Mouse (Mus musculus): ENCODE data around the gene Coa3. TPM values are rescaled to one million over a fixed set of nuclear protein-coding genes. Genes with fewer than 3 reads are reported as not detected.

Gene Coa3
- 153 and 181 TPM in 2 replicates for polyA plus RNA-seq (2012; rRNA removed)

DNA sequence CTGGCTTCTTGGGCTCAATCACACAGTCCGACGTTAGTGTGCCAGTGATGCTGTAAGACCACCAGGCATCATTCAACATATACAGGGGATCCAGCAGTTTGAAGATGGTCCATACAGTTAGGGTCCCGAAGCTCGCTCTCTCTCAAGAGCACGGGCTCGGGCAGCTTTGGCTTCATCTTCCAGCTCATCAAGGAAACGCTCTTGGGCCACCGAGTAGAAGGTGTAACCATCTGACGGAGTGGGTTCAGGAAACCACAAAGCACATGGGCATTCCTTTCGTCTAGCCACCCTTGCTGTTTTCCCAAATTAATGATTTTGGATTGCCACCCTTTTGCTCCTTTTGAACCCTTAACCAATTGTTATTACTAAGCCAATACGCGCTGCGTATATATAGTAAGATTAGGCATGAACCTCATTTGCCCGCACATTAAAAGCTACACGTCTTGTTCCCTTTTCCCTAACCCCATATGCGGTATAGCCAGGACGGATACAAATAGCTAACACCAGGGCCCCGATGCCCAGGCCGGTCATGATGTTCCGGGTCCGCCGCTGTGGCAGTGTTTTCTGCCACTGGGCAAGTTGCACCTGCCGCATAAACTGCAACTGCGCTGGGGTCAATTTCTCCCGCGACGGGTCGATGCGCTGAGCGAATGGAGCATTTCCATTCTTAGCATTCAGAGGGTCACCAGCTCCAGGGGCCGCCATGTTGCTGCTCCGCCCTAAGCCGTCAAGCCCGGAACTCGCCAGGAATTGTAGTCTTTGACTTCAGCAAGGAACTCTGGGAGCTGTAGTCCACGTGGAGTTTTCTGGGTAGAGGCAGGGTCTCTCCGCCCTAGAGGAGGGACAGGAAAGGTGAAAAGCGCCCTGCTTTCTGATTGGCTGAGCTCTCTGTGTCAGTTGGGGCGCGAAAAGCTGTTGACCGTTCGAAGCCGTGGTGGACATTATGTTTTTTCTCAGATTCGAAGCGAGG lies at the start of gene Coa3, which contains the start of gene Cntd1:
TSS of gene Coa3 (minus strand) at position 892 of the 970 bp plus-strand sequence.
TSS of gene Cntd1 (plus strand) at position 790 of the 970 bp plus-strand sequence.

DNA sequence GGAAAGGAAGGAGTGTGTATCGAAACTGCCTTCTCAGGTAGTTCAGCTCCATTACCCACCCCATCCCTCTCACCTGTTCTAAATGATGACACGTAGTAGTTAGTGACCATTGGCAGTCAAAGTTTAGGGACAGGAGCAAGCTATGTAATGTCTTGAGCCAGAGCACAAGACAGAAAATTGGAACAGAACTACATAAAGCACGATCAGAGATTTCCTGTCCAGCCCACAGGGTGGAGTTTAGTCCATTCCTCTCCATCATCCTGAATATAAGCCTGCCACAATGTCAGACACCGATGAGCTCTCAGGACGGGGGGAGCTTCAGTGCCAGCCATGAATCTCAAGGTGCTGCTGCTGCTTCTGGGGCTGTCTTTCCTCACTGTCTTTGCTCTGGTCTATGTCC lies 45.8 kb upstream of the Coa3 start, which contains the start of gene Aoc2:
TSS of gene Aoc2 (plus strand) at position 301 of the 400 bp plus-strand sequence.

DNA sequence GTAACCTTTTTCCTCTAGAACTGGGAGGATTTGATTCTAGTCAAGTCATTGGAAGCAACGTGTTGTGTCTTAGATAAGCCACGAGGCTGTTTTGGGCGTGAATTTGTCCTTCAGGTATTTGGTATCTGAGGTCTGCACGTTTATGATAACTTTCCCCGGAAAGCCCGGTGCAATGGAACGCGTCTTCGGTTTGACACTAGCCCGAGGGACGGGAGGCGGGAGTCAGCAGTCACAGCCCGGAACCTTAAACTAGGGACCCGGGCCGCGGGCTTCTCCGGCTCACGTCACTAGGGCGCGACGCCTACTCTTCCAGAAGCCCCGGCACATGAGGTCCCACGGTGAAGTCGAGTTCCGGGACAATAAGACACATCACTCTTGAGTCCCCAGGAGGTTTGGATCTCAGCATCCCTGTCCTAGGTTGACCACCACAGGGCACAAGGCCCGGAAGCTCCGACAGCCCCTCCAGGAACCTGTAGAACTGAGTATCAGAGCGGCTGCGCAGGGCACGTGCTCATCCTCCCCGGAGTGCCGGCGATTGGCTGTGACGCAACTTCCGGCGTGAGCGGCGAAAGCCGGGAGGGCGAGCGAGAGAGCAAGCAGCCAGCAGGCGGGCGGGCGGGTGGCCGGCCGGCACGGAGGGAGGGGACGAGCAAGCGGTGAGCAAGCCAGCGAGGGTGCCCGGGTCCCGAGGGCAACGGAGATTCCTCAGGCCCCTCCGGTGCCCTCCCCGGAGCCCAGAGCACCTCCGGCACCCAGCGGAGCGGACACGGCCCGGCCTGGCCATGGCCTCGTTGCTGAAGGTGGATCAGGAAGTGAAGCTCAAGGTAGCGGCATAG lies 37.0 kb upstream of the Coa3 start, which contains the start of gene Psme3:
TSS of gene Psme3 (plus strand) at position 549 of the 836 bp plus-strand sequence.

DNA sequence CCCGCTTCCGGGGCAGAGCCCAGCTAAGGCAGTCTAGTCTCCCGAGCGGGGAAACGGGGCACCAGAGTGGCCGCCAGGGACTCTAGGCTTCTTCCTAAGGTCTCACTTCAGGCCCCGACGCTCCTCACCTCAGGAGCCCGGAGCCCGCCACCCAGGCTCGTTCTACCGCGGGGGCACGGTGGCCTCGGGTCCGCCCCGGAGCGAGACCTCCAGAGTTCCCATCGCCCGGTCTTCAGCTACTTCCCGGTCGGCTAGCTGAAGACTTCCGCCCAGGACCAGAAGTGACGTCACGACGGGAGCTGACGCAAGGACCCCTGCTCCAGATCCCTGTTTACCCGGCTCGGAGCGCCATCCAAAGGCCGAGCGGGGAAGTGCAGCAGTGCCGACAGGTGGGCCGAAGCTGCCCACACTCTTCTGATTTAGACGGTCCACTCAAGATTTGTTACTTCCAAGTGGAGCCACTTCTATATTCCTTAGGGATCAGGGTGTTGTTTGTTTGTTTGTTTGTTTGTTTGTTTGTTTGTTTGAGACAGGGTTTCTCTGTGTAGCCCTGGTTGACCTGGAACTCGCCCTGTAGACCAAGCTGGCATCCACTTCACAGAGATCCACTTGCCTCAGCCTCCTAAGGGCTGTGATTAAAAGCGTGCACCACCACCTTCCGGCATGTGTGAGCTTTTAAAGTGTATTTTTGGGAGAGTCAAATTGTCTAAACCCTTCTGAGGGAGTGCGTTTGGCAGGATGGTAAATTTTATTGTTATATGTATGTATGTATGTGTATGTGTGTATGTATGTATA lies 23.3 kb upstream of the Coa3 start, which contains the start of gene Becn1:
TSS of gene Becn1 (minus strand) at position 283 of the 795 bp plus-strand sequence.

DNA sequence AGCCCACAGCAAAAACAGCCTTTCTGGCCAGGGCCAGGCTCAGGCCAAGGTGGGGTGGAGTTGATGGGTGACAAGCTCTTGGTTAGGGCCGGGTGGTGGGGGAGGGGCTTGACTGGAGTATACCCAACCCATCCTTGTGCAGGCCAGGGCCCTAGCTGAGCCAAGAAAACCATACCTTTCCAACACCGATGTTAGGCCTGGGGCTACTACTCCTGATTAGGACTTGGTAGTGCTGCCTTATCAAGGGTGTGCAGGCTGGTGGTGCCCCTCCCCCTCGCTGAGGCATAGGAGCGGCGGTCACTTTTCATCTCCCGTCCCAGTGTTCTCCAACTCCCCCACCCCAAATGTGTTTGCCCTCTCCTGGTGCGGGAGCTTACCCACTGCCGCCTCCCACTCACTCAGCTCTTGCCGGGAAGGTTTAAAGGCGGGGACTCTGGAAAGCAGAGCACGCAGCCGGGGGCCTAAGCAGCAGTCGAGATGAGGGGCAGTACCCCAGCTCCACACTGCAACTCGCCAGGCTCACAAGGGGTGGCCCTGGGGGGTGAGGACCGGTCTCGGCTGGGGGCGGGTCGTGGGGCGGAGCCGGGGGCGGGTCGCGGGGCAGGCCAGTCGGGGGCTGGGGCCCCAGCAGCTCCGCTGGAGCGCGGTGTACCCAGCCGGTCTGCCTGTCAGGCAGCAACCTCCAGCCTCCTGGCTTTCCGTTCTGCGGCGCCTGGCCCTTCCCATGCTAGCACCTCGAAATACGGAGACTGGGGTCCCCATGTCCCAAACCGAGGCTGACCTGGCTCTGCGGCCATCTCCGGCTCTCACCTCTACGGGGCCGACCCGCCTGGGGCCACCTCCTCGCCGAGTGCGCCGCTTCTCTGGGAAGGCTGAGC lies 18.7 kb downstream of the Coa3 start, which contains the start of gene Wnk4:
TSS of gene Wnk4 (plus strand) at position 620 of the 878 bp plus-strand sequence.

DNA sequence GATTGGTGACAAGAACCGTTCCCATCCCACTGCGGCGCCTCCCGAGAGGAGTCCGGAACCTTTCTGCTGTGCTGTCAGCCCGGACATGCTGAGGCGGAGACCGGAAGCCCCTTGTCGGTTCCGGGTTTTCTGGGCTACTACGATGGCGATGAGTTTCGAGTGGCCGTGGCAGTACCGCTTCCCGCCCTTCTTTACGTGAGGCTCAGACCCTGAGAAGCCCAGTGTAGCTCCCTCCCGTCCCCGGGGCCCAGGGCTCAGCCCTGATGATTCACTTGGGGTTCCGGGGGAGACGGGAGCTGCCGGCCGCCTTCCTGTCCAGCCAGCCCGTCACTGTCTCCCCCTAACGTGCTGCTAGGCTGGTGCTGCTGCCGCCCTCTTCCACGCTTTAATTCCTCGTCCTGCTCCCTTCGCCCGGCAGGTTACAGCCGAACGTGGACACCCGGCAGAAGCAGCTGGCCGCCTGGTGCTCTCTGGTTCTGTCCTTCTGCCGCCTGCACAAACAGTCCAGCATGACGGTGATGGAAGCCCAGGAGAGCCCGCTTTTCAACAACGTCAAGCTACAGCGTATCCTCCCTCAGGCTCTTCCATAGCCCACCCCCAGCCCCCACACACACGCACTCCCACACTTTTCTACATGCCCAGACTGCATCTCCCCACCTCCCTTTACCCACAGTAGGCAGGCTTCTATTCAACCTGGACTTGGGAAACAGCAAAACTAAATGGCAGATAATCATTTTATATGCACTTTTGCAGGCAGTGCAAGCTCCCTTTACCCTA lies 25.1 kb downstream of the Coa3 start, which contains the start of gene Vps25:
TSS of gene Vps25 (plus strand) at position 95 of the 777 bp plus-strand sequence.

DNA sequence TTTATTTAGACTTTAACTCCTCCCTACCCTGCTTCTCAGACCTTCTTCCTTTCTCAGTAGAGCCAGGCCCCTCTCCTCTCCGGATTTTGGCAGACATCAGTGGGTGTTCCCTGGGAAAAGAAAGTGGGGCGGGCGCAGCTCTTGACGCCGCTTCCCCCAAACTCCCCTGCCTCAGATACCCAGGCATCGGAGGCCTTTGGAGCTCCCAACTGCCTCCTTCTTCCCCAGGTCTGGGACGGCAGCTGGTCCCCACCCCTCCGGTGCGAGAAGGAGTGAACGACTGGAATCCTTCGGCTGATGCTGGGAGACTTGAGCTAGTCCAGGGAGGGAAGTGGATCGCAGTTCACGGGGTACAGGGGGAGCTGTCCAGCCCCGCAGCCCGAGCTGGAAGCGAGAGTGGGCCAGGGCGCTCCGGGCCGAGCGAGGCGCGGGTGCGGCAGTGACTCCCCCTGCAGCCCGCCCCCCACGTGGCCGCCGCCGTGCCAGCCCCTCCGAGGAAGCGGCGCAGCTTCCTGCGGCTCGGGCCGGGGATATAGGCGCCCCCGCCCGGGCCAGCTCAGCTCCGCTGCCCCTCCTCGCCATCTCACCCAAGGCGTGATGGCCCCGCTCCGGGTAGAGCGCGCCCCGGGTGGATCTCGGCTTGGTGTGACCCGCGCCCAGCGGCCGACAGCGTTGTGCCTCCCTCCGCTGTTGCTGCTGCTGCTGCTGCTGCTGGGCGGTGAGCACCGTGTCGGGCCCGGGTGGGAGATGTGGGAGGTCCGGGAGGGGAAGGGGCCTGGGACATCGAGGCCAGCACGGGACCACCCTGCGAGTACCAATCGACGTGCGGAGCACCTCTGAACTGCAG lies 32.8 kb downstream of the Coa3 start, which contains the start of gene Ramp2:
TSS of gene Ramp2 (plus strand) at position 174 of the 847 bp plus-strand sequence.

Other genes with a start within 250 kb of the Coa3 start
- 9.0 and 11.7 TPM in 2 replicates for gene Naglu, start 209.1 kb downstream of the Coa3 start, polyA plus RNA-seq (2012; rRNA removed)
- 0.57 and 0.60 TPM in 2 replicates for gene Hsd17b1, start 200.7 kb downstream of the Coa3 start, polyA plus RNA-seq (2012; rRNA removed)
- gene Coasy, start 196.5 kb downstream of the Coa3 start, polyA plus RNA-seq (2012; rRNA removed) = 53.2 and 56.6 TPM in 2 replicates
- gene Mlx, start 191.8 kb downstream of the Coa3 start, polyA plus RNA-seq (2012; rRNA removed) = 55.4 and 59.4 TPM in 2 replicates
- 26.7 and 35.7 TPM in 2 replicates for gene Psmc3ip, start 183.7 kb downstream of the Coa3 start, polyA plus RNA-seq (2012; rRNA removed)
- gene Retreg3, start 159.2 kb downstream of the Coa3 start, polyA plus RNA-seq (2012; rRNA removed) = 61.6 and 65.4 TPM in 2 replicates
- 30.2 and 32.6 TPM in 2 replicates for gene Tubg1, start 159.2 kb downstream of the Coa3 start, polyA plus RNA-seq (2012; rRNA removed)
- 25.1 and 25.6 TPM in 2 replicates for gene Tubg2, start 123.2 kb downstream of the Coa3 start, polyA plus RNA-seq (2012; rRNA removed)
- 3.3 and 5.1 TPM in 2 replicates for gene Cntnap1, start 108.6 kb downstream of the Coa3 start, polyA plus RNA-seq (2012; rRNA removed)
- 8.5 and 12.1 TPM in 2 replicates for gene Plekhh3, start 107.8 kb downstream of the Coa3 start, polyA plus RNA-seq (2012; rRNA removed)
- gene Ccr10, start 103.7 kb downstream of the Coa3 start, polyA plus RNA-seq (2012; rRNA removed) = 0.16 and 0.34 TPM in 2 replicates
- gene Ezh1, start 52.7 kb downstream of the Coa3 start, polyA plus RNA-seq (2012; rRNA removed) = 27.4 and 32.0 TPM in 2 replicates
- gene Ramp2, start 33.1 kb downstream of the Coa3 start, polyA plus RNA-seq (2012; rRNA removed) = 61.7 and 80.4 TPM in 2 replicates
- gene Vps25, start 25.4 kb downstream of the Coa3 start, polyA plus RNA-seq (2012; rRNA removed) = 67.6 and 69.5 TPM in 2 replicates
- gene Wnk4, start 18.5 kb downstream of the Coa3 start, polyA plus RNA-seq (2012; rRNA removed) = 5.1 and 10.7 TPM in 2 replicates
- gene Cntd1, start 102 bp downstream of the Coa3 start, polyA plus RNA-seq (2012; rRNA removed) = 0.93 and 1.1 TPM in 2 replicates
- 116 and 133 TPM in 2 replicates for gene Becn1, start 23.2 kb upstream of the Coa3 start, polyA plus RNA-seq (2012; rRNA removed)
- 118 and 123 TPM in 2 replicates for gene Psme3, start 37.1 kb upstream of the Coa3 start, polyA plus RNA-seq (2012; rRNA removed)
- 9.5 and 10.2 TPM in 2 replicates for gene Aoc2, start 45.9 kb upstream of the Coa3 start, polyA plus RNA-seq (2012; rRNA removed)
- gene Aoc3, start 51.5 kb upstream of the Coa3 start, polyA plus RNA-seq (2012; rRNA removed) = 0.27 and 0.85 TPM in 2 replicates
- gene G6pc, start 88.4 kb upstream of the Coa3 start, polyA plus RNA-seq (2012; rRNA removed) = not detected in 2 replicates
- gene Aarsd1, start 138.5 kb upstream of the Coa3 start, polyA plus RNA-seq (2012; rRNA removed) = 55.6 and 56.6 TPM in 2 replicates
- 3.9 and 4.4 TPM in 2 replicates for gene Gm27029, start 145.7 kb upstream of the Coa3 start, polyA plus RNA-seq (2012; rRNA removed)
- gene Rundc1, start 146.0 kb upstream of the Coa3 start, polyA plus RNA-seq (2012; rRNA removed) = 27.5 and 28.6 TPM in 2 replicates
- 3.3 and 7.2 TPM in 2 replicates for gene Ptges3l, start 146.2 kb upstream of the Coa3 start, polyA plus RNA-seq (2012; rRNA removed)
- 965 and 994 TPM in 2 replicates for gene Rpl27, start 163.2 kb upstream of the Coa3 start, polyA plus RNA-seq (2012; rRNA removed)
- 5.3 and 8.1 TPM in 2 replicates for gene Ifi35, start 169.3 kb upstream of the Coa3 start, polyA plus RNA-seq (2012; rRNA removed)
- gene Rnd2, start 185.9 kb upstream of the Coa3 start, polyA plus RNA-seq (2012; rRNA removed) = 141 and 209 TPM in 2 replicates
- 147 and 149 TPM in 2 replicates for gene Vat1, start 187.1 kb upstream of the Coa3 start, polyA plus RNA-seq (2012; rRNA removed)